Mouse (Mus musculus) layer of hippocampus, postnatal 25 days (tissue): ENCODE results near the gene Hcrtr1. TPM values are rescaled to one million over a fixed set of nuclear protein-coding genes. Genes with fewer than 3 reads are reported as not detected.

Experiments used
- DNase-seq, 2 experiments: peaks; one replicate each; pipeline ENCODE4 v3.0.0; 2022; ENCODE audit warnings: mixed read lengths in 2 of 2, low spot score in 1 of 2; ENCODE audit errors: extremely low spot score in 1 of 2
- total RNA-seq, 2 experiments: library from RNA; stranded (reverse); gene quantifications; 2 replicates each; pipeline ENCODE4 v1.2.3; 2021

Gene Hcrtr1
- total RNA-seq, result 1 to 10 TPM; 3.2 to 4.5 TPM

DNA sequence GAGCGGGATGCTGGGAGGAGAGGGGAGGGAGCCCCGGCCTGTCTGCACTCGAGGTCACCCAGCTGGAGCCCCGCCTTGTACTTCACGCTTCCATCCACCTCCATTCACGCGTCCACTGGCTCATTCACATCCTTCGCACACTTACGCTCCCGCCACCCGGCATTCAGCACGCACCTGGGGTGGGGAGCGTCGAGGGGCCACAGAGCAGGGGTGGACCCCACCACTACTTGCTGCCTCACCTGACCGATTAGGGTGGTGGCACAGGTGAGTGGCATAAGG, at the start of gene Hcrtr1:
Gene Hcrtr1 (minus strand): TSS at position 146 of the 279 bp plus-strand sequence.
- DNase-seq, result no peak

DNA sequence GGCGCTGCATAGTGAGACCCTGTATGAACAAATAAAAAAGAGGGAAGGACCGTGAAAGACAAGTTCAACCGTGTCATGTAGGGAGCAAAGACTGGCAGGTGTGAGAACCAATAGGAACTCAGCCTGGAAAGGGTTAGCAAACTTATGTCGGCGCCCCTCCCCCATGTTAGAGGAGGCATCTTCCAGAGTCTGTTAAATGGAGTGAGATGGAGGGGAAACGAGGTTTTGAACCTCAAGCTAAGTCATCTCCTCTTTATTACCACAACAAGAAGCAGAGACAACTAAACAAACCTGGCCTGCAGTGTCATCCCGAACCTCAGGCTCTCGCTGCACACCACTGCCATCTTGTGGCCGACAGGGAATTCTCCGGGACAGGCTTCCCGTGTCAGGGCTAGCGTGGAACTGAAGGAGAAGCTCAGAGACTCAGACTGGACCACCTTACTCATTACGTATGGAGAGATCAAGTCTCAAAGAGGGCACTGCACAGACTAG, 49.7 kb upstream of the Hcrtr1 start:
- DNase-seq, result peak; percentile 71 to 91

DNA sequence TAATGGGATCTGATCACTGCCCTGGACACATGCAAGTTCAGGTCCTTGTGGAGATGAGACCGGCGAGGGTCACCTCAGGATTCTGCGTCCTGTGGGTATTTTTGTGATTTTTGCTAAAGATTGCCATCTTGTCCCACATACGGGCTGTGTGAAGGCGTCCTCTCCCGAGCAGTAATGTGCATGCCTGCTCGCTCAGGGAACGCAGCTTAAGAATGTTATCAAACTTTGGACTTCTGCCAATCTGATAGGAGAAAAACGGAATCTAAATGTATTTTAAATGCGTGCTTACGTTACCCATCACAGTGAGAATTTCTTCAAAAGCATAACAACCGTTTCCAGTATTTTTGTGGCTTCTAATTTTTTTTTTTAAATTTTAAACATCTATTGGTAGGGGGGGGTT, 47.7 kb upstream of the Hcrtr1 start:
- no peak for DNase-seq

DNA sequence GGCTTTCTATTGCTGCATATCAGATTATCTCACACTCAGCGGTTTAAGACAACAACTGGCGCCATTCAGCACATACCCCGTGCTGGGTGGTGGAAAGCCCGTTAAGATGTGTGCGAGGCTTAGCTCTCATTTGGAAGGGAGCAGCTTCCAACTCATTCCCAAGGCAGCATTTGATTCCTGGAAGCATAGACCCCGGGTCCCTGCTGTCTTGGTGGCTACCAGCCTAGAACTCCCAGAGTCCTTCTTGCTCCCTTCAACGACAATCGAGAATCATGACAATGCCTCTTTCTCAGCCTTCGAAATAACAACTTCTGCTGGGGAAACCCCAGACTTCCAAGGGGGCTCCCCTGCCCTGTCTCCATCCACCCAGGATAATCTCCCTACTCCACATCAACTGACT, 47.3 kb upstream of the Hcrtr1 start:
- DNase-seq, result no peak

DNA sequence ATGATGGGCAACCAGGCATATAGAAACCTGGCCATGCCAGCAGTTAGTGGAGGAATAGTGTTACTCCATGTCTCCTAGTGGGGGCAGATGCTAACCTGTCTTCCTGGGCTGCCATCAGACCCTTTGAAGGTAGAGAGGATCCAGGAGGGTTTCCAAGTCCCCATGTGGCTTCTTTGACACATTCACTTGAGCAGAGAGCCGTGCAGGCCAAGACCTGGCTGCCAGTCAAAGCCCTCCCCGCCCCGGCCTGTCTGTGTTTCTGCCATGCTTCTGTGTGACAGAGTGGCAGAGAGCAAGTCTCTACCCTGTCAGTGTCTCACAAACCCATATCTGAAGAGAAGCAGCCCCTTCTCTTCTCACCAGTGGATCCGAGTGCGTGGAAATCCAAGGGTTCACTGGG, 44.7 kb upstream of the Hcrtr1 start:
- DNase-seq, result no peak

DNA sequence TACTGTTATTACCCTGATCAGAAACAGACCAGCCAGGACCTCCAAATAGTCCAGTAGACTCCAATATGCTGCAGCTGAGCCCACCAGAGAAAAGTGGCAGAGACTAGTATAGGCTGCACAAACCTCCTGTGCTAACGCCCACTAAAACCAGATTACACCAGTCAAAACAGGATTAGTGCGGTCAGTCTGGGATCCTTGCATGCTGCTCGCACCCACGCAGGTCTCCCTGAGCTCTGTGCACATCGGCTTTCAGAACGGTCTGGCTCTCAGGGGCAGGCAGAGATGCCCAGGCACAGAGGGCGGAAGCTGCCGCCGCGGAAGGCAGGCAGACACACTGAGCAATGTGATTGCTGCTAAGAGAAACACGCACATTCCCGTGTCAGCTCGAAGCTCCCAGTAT, 43.9 kb upstream of the Hcrtr1 start:
- DNase-seq, result no peak

DNA sequence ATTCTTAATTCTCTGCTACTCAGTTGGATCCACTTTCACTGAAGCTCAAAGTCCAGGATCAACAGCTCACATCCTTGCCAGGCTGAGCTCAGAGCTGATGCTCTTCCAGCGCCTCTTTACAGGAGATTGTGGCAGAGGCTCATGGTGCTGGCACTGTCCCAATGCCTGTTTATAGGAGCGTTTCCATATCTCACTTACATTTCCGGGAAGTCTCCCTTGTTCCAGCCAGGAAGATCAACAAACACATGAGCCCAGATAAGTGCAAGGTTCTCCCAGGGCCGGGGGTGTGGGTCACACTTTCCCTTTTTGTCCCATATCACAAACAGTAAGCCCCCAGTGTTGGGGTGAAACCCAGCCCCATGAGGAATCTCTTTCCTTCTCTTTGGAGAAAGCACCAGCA, 42.7 kb upstream of the Hcrtr1 start:
- no peak for DNase-seq

DNA sequence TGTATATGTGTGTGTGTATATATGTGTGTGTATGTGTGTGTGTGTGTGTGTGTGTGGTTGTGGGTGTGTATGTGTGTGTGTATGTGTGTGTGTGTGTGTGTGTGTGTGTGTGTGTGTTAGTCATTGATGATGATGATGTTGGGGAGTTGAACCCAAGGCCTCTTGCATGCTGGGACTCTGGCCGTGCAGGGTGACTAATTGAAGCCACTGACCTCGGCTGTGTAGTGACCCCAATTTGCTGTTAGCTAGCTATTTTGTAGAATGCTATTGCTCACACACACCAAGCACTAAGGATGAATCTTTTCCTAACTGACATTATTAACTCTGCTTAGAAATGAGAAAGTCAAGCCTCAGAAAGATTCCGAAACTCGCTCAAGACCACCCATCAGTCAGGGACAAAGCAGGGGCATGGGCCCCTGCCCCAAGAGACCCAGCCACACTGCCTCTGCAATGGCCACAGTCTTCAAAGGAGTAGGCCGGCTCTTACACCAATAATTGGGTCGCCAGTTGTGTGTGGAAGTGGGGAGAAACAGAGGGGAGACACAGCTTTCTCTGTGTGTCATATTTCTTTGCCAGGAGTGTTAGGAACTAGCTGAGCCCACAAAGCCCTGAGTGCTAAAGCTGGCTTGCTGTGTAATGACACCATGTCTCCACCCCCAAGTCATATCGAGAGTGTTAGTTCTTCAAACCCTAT, 41.9 kb upstream of the Hcrtr1 start:
- DNase-seq, result no peak

DNA sequence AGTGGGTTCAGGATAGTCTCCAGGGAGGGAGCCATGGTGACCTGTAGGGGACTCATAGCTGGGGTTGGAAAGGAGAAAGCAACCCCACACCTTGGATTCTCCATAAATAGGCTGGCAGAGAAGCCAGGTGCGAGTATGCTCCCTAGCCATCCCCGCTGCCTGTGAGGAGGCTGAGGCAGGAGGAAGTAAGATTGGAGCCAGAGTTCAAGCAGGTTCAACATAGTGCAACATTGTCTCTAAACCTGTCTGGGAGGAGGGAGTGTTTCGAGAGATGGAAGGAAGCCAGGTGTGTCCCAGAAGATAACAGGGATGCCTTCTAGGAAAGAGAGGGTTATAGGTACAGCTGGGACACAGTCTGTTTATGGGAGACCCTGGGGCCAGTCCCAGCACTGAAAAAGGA, 40.7 kb upstream of the Hcrtr1 start:
- no peak for DNase-seq

DNA sequence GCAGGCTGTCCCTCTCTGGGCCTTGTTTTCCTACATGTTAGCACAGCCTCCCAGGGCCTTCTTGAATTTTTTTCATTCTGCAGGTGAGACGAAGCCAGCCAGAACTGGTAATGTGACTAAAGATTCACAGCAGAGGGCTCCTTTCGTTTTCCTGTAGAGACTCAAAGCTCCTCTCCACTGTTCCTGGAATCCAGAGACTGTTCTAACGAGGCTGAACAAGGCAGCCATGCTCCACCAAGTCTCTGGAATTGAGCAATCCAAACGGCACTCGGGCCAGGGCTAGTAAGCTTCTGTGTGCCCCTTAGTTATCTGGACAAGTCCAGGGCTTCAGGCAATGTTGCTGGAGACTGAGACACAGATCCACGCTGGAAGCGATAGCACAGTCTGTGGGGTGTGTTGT, 38.4 kb upstream of the Hcrtr1 start:
- no peak for DNase-seq

DNA sequence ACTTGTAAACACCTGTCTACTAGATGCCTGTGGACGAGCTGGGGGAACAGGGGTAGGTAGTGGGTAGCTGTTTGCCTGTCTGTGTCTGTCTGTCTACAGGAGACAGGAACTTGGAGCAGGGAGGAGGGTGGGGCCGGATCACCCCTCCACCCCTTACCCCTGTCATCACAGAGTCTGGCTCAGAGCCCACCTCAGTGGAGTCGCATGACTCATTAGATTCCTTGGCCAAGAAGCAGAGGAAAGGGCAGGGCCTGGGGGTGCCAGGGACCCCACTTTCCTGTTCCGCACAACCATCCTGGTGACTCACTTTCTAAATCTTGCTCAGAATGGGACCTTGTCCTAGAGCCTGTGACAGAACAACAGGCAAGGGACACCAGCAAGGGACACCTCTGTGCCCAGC, 37.9 kb upstream of the Hcrtr1 start:
- no peak for DNase-seq

DNA sequence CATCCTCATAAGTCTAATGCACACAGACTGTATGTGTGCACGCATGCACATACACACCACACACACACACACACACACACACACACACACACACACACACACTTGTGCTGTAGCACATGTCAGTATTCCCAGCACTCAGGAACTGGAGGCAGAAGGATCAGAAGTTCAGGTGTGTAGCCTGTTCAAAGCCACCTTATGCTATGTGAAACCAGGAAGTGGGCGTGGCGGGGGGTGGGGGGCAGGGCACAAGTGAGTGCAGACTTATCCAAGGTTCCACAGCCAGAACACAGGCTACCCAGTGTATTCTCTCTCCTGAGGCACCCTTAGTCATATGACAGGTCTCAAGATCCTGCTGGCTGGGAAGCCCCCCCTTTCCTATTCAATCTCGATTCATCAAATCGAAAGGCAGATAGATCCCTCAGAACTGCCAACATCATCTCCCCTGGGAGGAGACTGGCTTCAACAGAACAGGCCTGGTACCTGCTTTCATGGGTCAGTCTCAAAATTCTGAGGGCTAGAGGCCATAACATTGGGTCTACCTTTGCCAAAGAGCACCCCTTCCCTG, 37.1 kb upstream of the Hcrtr1 start:
- no peak for DNase-seq

DNA sequence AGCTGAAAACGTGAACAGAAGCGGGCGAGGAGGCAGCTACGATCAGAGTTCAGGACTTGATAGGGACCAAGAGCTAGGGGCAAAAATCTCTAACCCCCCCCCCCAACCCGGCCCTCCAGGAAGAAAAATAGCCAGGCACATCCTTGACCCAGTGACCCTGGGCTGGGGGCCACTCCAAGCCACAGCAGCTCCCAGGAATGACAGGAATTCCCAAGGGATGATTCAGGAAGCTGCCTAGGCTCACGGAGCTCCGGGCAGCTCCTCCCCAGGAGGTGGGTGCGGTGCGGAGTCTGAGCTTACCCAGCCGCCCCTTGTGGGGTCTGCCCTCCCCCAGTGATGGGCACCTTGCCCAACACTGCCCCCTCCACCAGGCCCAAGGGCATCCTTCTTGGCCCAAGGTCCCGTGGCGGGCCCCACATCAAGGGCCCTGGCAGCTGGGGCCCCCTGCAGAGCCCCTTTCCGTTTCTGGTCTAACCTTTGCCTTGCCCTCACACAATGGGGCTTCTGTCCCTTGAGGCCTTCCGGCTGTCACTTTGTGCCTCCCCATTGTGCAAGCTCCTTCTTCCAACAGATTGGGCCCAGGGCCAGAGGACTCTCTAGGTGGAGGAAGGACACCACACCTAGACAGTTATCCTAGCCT, 36.0 kb upstream of the Hcrtr1 start, which contains the start of gene Tinagl1:
Gene Tinagl1 (minus strand): TSS at position 51 of the 640 bp plus-strand sequence.
- DNase-seq, result no peak

DNA sequence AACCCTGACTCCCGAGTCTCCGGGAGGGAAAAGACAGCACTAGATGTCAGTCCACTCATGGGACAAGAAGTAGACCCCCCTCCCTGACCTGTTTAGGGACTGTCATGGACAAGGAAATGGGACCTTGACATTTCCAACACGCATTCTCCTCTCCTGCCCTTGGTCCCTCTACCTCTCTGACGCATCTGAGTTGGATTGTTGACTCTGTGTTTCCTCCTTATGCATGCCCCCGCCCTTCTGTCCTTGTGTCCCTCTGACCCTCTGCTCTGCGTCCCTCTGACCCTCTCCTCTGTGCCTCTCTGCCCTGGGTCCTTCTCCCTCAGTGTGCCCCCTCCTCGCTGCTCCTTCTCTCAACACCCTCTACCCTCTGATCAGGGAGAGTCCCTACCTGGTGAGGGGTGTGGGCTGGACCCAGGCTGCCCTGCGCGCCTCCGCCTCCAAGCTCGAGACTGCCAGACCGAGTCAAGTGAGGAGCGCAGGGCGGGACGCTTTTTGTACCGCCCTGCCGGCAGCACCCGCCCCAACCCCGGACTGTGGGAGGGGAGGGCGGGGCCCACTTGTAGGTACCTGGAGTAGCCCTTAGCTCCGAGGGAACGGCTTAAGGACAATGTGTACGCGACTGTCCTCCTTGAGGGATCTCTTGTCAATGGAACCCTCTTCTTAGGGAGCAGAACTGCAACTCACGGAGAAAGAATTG, 35.3 kb upstream of the Hcrtr1 start:
- DNase-seq, result no peak

DNA sequence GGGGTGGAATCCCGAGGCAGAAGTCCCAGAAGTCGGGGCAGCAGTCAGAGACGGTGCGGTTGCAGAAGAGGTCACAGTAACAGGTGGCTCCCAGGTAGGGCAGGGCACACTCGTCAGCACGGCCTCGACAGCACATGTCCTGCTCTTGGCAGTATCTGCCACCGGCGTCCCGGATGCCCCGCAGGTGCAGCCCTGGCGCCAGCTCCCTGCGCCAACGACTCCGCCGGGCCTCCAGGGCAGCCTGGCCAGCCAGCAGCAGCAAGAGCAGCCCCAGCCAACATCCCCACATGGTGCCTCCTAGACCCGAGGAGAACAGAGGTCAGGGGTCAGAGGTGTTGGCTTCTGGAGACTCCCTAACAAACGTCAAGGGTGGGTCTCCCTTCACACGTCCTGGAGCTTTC, 34.8 kb upstream of the Hcrtr1 start:
- no peak for DNase-seq

DNA sequence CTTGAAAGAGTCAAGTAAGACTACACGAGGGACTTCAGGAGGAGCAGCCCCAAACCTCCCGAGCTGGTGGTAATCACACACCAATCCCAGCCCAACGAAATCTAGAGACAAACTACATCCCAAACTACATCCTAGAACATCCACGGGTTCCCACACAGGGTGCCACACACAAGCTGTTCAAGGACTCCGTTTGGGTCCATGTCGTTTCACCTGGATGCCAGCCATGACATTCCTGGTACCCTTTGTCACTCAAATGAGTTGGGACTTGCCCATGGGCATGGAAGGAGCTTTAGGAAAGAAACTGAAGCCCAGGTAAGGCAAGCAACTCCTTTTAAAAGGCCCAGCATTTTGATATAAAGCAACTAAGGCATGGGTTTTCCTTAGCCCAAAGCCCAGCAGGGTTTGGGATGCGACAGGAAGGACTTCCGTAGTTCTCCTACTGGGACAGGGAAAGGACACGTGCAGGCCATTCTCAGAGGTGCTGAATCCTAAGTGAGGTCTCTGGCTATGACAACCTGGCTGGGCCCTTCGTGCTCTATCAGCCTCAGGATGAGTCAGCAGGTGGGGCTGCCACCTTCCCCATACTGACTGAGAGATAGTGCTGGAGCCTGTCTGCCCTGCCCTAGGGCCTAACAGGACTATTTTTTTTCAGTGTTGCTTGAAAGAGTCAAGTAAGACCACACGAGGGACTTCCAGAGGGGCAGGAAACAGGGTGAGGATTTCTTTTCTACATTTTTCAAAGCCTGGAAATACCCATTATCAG, 34.1 kb upstream of the Hcrtr1 start:
- no peak for DNase-seq

DNA sequence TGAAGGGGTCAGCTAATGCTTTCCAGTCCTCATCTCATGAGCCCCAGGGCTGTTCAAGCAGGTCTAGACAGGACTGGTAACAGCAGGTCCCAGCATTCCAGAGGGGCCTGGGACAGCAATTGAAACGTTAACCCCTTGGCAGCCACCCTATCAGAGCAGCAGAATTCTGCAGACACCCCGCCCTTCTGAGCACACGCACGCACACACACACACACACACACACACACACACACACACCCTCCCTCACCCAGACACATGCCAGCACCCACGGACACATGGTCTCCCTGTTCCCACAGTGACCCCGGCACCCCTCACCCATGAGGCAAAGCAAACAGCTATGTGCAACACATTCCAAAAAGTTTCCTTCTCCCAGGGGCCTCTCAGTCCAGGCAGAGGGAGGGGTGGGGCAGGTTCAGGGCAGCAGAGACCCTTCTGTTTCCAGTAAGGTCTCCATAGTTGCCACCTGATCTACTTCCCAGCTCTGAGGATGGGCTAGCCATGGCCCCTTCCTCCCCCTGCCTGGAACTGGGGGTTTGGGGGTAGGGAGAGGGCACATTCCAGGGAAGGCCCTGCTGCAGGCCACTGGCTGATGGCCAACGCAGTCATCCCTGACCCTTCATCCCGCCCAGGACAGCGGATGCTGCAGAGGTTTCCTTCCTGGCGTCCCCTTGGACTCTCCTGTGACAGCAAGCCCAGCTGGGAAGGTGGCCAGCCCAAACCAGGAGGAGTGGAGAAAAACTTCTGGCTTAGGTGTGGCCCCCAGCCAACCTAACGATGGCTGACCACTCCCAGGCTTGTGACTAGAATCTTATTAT, 33.0 kb upstream of the Hcrtr1 start:
- DNase-seq, result no peak

DNA sequence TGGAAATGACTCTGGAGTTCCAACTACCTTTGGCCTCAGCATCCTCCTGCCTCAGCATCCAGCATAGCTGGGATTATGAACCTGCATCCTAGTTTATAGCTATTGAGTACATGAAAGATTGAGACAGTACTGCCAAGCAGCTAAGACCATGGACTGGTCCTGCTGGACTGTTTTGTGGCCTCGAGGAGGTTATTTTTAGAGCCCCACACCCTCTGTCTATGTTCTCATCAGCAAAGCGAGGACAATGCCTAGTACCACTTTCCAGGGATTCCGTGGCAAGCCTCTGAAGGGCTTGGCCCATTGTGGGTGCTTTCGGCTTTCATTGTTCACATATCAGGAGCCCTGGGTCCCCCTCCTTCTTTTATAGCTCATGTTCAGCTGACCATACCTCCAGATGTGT, 31.2 kb upstream of the Hcrtr1 start:
- DNase-seq, result no peak

DNA sequence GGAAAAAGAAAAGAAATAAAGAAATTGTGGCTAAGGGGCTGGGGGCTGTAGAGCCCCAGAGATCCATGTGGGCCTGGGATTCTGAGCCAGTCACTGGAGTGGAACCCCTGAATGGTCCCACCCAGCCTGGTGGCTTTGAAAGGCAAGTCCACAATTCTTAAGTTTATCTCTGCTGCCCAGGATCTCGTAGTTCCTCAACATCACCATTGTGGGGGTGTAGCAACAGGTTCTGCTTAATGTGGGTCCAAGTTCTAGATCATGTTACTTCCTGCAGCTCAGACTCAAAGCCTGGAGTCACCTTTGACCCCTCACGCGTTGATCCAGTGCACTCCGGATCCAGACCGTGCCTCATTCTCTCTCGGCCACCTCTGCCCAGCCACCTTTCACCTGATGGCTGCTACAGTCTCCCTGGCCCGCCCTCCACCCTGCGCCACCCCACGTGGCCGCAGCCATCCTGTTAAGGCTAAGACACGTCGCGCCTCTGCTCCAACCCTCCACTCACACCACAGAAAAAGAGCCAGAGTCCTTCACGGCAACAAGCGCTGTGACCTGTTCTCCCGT, 30.3 kb upstream of the Hcrtr1 start:
- no peak for DNase-seq
